Mouse (Mus musculus) stomach, embryonic 16.5 days (tissue): Measurements from ENCODE around the gene Lpp. TPM values are rescaled to one million over a fixed set of nuclear protein-coding genes. Genes with fewer than 3 reads are reported as not detected.

Experiments used
- ATAC-seq: fragments of 200-750 bp; cut with Nextera tagmentation; 2 replicates; pipeline ENCODE4 v1.8.0; 2017; ENCODE audit warnings: moderate number of reproducible peaks, moderate TSS enrichment; ENCODE audit not compliant: insufficient read depth, low FRiP score
- H3K27ac ChIP-seq: fragments of 300-500 bp; sonication (generic); 2 replicates; pipeline ENCODE4 v1.5.1; 2014; ENCODE audit warnings: low read length
- H3K27me3 ChIP-seq: fragments of 300-500 bp; sonication (generic); 2 replicates; pipeline ENCODE4 v1.6.1; 2014; ENCODE audit warnings: low read length, control low read depth, mixed read lengths; ENCODE audit not compliant: control insufficient read depth, insufficient read depth
- H3K36me3 ChIP-seq: fragments of 300-500 bp; sonication (generic); 2 replicates; pipeline ENCODE4 v1.6.1; 2014; ENCODE audit warnings: low read length; ENCODE audit not compliant: control insufficient read depth, insufficient read depth
- H3K4me1 ChIP-seq: fragments of 300-500 bp; sonication (generic); 2 replicates; pipeline ENCODE4 v1.6.1; 2014; ENCODE audit warnings: low read length, control low read depth, mixed read lengths; ENCODE audit not compliant: control insufficient read depth, insufficient read depth
- H3K4me2 ChIP-seq: fragments of 300-500 bp; sonication (generic); 2 replicates; pipeline ENCODE4 v1.6.1; 2014; ENCODE audit warnings: low read depth, low read length, mixed read lengths
- H3K4me3 ChIP-seq: fragments of 300-500 bp; sonication (generic); replicated peaks from 2 replicates; pipeline ENCODE4 v1.5.1; 2014; ENCODE audit warnings: mild to moderate bottlenecking, low read length
- H3K9ac ChIP-seq: fragments of 300-500 bp; sonication (generic); 2 replicates; pipeline ENCODE4 v1.6.1; 2014; ENCODE audit warnings: low read length
- H3K9me3 ChIP-seq: fragments of 300-500 bp; sonication (generic); replicated peaks from 2 replicates; pipeline ENCODE4 v1.6.1; 2016; ENCODE audit warnings: low read length, control low read depth; ENCODE audit not compliant: control insufficient read depth
- WGBS: fragments of 180-500 bp; shearing (Covaris S2); extraction: QIAGEN DNeasy Blood & Tissue Kit; methylation state at CpG from one replicate; pipeline ENCODE4 v1.1.7; 2014; 5-methylcytosine and 5-hydroxymethylcytosine counted together
- polyA plus RNA-seq: library from polyadenylated mRNA; unstranded; fragments of >200 nt; fragmentation: Nextera tagmentation; extraction: Ambion mirVana; gene quantifications from 2 replicates; pipeline ENCODE4 v1.2.1, GENCODE M21; 2015

Gene Lpp
- polyA plus RNA-seq, 1 experiment from 2014 or later = 79.4 TPM

GRCm38 (mm10) chr16:24425816-24426215, 32.5 kb downstream of the Lpp start:
- Histone ChIP-seq H3K4me1 (peaks cover 5% of the 10 kb centered on the region), H3K4me3 (no peak overlapping the region), H3K4me2 (no peak overlapping the region), H3K9ac (no peak overlapping the region), H3K36me3 (no peaks in the 10 kb centered on the region), H3K27ac (no peak overlapping the region), H3K27me3 (no peaks in the 10 kb centered on the region), H3K9me3 (no peaks in the 10 kb centered on the region)
- no peak for ATAC-seq
- 31% methylated on average over 3 of the region's 3 CpGs for WGBS

GRCm38 (mm10) chr16:24427606-24428005, 34.3 kb downstream of the Lpp start:
- Histone ChIP-seq H3K9ac (no peak overlapping the region), H3K27me3 (no peaks in the 10 kb centered on the region), H3K4me3 (no peak overlapping the region), H3K9me3 (no peaks in the 10 kb centered on the region), H3K36me3 (no peaks in the 10 kb centered on the region), H3K27ac (no peak overlapping the region), H3K4me1 (peaks cover 5% of the 10 kb centered on the region), H3K4me2 (no peak overlapping the region)
- 83% methylated on average over 3 of the region's 3 CpGs for WGBS
- ATAC-seq = no peak

- 60% methylated on average over 4 of the region's 4 CpGs for WGBS
- H3K36me3 ChIP-seq = no peaks in the 10 kb centered on the region
- ATAC-seq = no peak
- H3K4me2 ChIP-seq = no peak overlapping the region
- H3K4me1 ChIP-seq = peaks cover 6% of the 10 kb centered on the region
- H3K27ac ChIP-seq = no peak overlapping the region
- no peaks in the 10 kb centered on the region for H3K9me3 ChIP-seq
- no peak overlapping the region for H3K4me3 ChIP-seq
- H3K9ac ChIP-seq = no peak overlapping the region
- no peaks in the 10 kb centered on the region for H3K27me3 ChIP-seq
Observed at GRCm38 (mm10) chr16:24428055-24428454, 34.7 kb downstream of the Lpp start.

- no peak for ATAC-seq
- Histone ChIP-seq H3K4me1 (peaks cover 13% of the 10 kb centered on the region), H3K4me3 (no peak overlapping the region), H3K27me3 (no peaks in the 10 kb centered on the region), H3K27ac (no peak overlapping the region), H3K9me3 (no peaks in the 10 kb centered on the region), H3K9ac (no peak overlapping the region), H3K36me3 (no peaks in the 10 kb centered on the region), H3K4me2 (no peak overlapping the region)
- 78% methylated on average over 4 of the region's 4 CpGs for WGBS
Observed at GRCm38 (mm10) chr16:24428742-24429141, 35.4 kb downstream of the Lpp start.

- 55% methylated on average over 5 of the region's 5 CpGs for WGBS
- no peaks in the 10 kb centered on the region for H3K27me3 ChIP-seq
- no peak for ATAC-seq
Observed at GRCm38 (mm10) chr16:24429691-24430090, 36.4 kb downstream of the Lpp start.

GRCm38 (mm10) chr16:24431808-24432207, 38.5 kb downstream of the Lpp start:
- Histone ChIP-seq H3K4me1 (peaks cover 27% of the 10 kb centered on the region), H3K4me3 (no peak overlapping the region), H3K36me3 (no peaks in the 10 kb centered on the region), H3K9ac (no peak overlapping the region), H3K9me3 (no peaks in the 10 kb centered on the region), H3K27ac (no peak overlapping the region), H3K4me2 (no peak overlapping the region), H3K27me3 (no peaks in the 10 kb centered on the region)
- no peak for ATAC-seq
- WGBS = 74% methylated on average over 1 of the region's 1 CpGs

More at GRCm38 (mm10) chr16:24429691-24430090, 36.4 kb downstream of the Lpp start:
- Histone ChIP-seq H3K9me3 (no peaks in the 10 kb centered on the region), H3K4me3 (no peak overlapping the region), H3K9ac (no peak overlapping the region), H3K4me2 (no peak overlapping the region), H3K36me3 (no peaks in the 10 kb centered on the region), H3K27ac (no peak overlapping the region), H3K4me1 (peaks cover 22% of the 10 kb centered on the region)

- H3K4me1 ChIP-seq = peaks cover 27% of the 10 kb centered on the region
- no peak overlapping the region for H3K4me3 ChIP-seq
- no peak for ATAC-seq
- H3K9ac ChIP-seq = no peak overlapping the region
- H3K9me3 ChIP-seq = no peaks in the 10 kb centered on the region
- no peaks in the 10 kb centered on the region for H3K36me3 ChIP-seq
- H3K4me2 ChIP-seq = no peak overlapping the region
- 36% methylated on average over 7 of the region's 7 CpGs for WGBS
- H3K27ac ChIP-seq = no peak overlapping the region
- H3K27me3 ChIP-seq = no peaks in the 10 kb centered on the region
Observed at GRCm38 (mm10) chr16:24433563-24433962, 40.3 kb downstream of the Lpp start.

GRCm38 (mm10) chr16:24434026-24434425, 40.7 kb downstream of the Lpp start:
- Histone ChIP-seq H3K9me3 (no peaks in the 10 kb centered on the region), H3K9ac (peak overlapping the region; percentile 4; the same call in 1 of the 2 replicates), H3K27me3 (no peaks in the 10 kb centered on the region), H3K36me3 (no peaks in the 10 kb centered on the region), H3K4me1 (peaks cover 27% of the 10 kb centered on the region), H3K4me2 (no peak overlapping the region), H3K27ac (no peak overlapping the region; the same call in 1 of the 2 replicates), H3K4me3 (no peak overlapping the region)
- ATAC-seq = no peak
- 43% methylated on average over 7 of the region's 7 CpGs for WGBS

- no peaks in the 10 kb centered on the region for H3K36me3 ChIP-seq
- no peak overlapping the region for H3K4me2 ChIP-seq
- no peaks in the 10 kb centered on the region for H3K9me3 ChIP-seq
- peak overlapping the region; percentile 4 for H3K9ac ChIP-seq
- no peak overlapping the region for H3K4me3 ChIP-seq
- no peaks in the 10 kb centered on the region for H3K27me3 ChIP-seq
- peak overlapping the region; percentile 39; the same call in 1 of the 2 replicates for H3K27ac ChIP-seq
- no peak for ATAC-seq
- WGBS = 52% methylated on average over 7 of the region's 7 CpGs
- H3K4me1 ChIP-seq = peaks cover 30% of the 10 kb centered on the region
Observed at GRCm38 (mm10) chr16:24434531-24435114, 41.3 kb downstream of the Lpp start.
